Mouse (Mus musculus) MEL (cell line): ENCODE data around the gene Gm10401.

Experiments
- KAT2A ChIP-seq: conservative IDR thresholded peaks from 2 replicates; pipeline ENCODE4 v1.6.1; 2012; ENCODE audit warnings: low read depth, low read length, improper control_type of control experiment, inconsistent platforms
- NELFE ChIP-seq: IDR thresholded peaks from 2 replicates; pipeline ENCODE4 v1.6.1; 2011; ENCODE audit warnings: low read depth, low read length, improper control_type of control experiment
- POLR2A ChIP-seq, 2 experiments: IDR thresholded peaks; 2 replicates each; pipeline ENCODE4 v1.6.1; 2011 to 2012; ENCODE audit warnings: low read length in 2 of 2, mild to moderate bottlenecking in 2 of 2, control low read depth in 1 of 2, improper control_type of control experiment in 1 of 2, low read depth in 1 of 2, moderate library complexity in 1 of 2; ENCODE audit not compliant: control insufficient read depth in 1 of 2, insufficient read depth in 1 of 2, poor library complexity in 1 of 2
- RAD21 ChIP-seq: IDR thresholded peaks from 2 replicates; pipeline ENCODE4 v1.6.1; 2011; ENCODE audit warnings: mild to moderate bottlenecking, low read depth, low read length, improper control_type of control experiment
- USF1 ChIP-seq: IDR thresholded peaks from 2 replicates; pipeline ENCODE4 v1.6.1; 2014; ENCODE audit warnings: low read depth, mild to moderate bottlenecking, inconsistent platforms, low read length, improper control_type of control experiment, moderate library complexity

- TF ChIP-seq POLR2A (IDR thresholded peaks at IDR 0.05; ENCODE audit: control insufficient read depth in 1 of 2, insufficient read depth in 1 of 2, low read depth in 1 of 2, low read length in 2 of 2, poor library complexity in 1 of 2) = no peak
- peak; percentile 83 for TF ChIP-seq RAD21
- no peak for TF ChIP-seq USF1
- no peak for TF ChIP-seq KAT2A
- no peak for TF ChIP-seq NELFE
These were observed 21.8 kb downstream of the Gm10401 start for GRCm38 (mm10) chr5:115076144-115076901.
